In genomic region chr7:16982859-16983568, GRCm38 (mm10) we compare ENCODE assay signal across 8 mouse cellular contexts. TPM values are rescaled to one million over a fixed set of nuclear protein-coding genes. Genes with fewer than 3 reads are reported as not detected.
DNase-seq lines count a peak whose midpoint lies in the region; ATAC-seq lines count a peak whose summit lies in the region.

Gene Gm42372 (plus strand): TSS chr7:16983086.

- H3K27me3 ChIP-seq in kidney, embryonic 14.5 days (ENCODE audit: control insufficient read depth, insufficient read depth, low read length) = no peaks in the 10 kb centered on the region

- peak within 1 kb of the TSS; percentile 12; the same call in 1 of the 2 replicates for H3K4me3 ChIP-seq in kidney, embryonic 14.5 days (ENCODE audit: low read length)

- ATAC-seq in kidney, embryonic 14.5 days (ENCODE audit: low FRiP score, low TSS enrichment) = peak; percentile 69; the same call in 1 of the 2 replicates

- no peak within 1 kb of the TSS for H3K27ac ChIP-seq in kidney, embryonic 14.5 days (ENCODE audit: low read depth, low read length)

- H3K4me1 ChIP-seq in kidney, embryonic 14.5 days (ENCODE audit: control insufficient read depth, insufficient read depth, low read length) = peaks cover 17% of the 10 kb centered on the region; the same call in 1 of the 2 replicates

- no peak for DNase-seq in kidney, adult 11 months
- peak; percentile 82 to 85 for DNase-seq in cerebellum, postnatal 36 days
- peak; percentile 87 to 91 for DNase-seq in frontal cortex, postnatal 36 days (ENCODE audit: low spot score in 2 of 2)
- DNase-seq in layer of hippocampus, adult 9-11 months = peak; percentile 93
- DNase-seq in lung, postnatal 4 days = peak; percentile 60 to 66
- peak; percentile 95 for DNase-seq in right cerebral cortex, adult 18-20 months
- DNase-seq in urinary bladder, postnatal 14 days (ENCODE audit: low spot score) = no peak

- H3K9me3 ChIP-seq in kidney, embryonic 14.5 days (ENCODE audit: control insufficient read depth, low read length) = no peaks in the 10 kb centered on the region

- WGBS in kidney, embryonic 14.5 days = 22% methylated on average over 26 of the region's 26 CpGs

- H3K36me3 ChIP-seq in kidney, embryonic 14.5 days (ENCODE audit: control insufficient read depth, insufficient read depth, low read length) = no peaks in the 10 kb centered on the region

- peak within 1 kb of the TSS; percentile 12; the same call in 1 of the 2 replicates for H3K9ac ChIP-seq in kidney, embryonic 14.5 days (ENCODE audit: low read depth, low read length)

- H3K4me2 ChIP-seq in kidney, embryonic 14.5 days (replicated peaks; ENCODE audit: low read depth, low read length) = peak within 1 kb of the TSS; percentile 38

RNA-seq across cellular contexts. Expression of gene Gm42372, which starts in this region (rescaled TPM):
- 0.29 and 0.47 TPM in 2 replicates for polyA plus RNA-seq in kidney, embryonic 14.5 days (2014; fragmentation: Nextera tagmentation; extraction: Ambion mirVana)

Comparison
In these comparisons a context has a peak if more than half of its experiments do, and no peak if none do; other contexts are left out.
1. Peak in ATAC-seq, H3K4me3 ChIP-seq, H3K9ac ChIP-seq and H3K4me2 ChIP-seq in kidney, embryonic 14.5 days; RNA of the gene not detected or under 1 TPM.
2. DNase-seq: peak in cerebellum, postnatal 36 days (2 of 2), frontal cortex, postnatal 36 days (2 of 2), layer of hippocampus, adult 9-11 months (single experiment), lung, postnatal 4 days (2 of 2) and right cerebral cortex, adult 18-20 months (single experiment); none in kidney, adult 11 months (single experiment) and urinary bladder, postnatal 14 days (single experiment).